Mouse (Mus musculus): ENCODE results near the gene Tulp3. TPM values are rescaled to one million over a fixed set of nuclear protein-coding genes. Genes with fewer than 3 reads are reported as not detected.
A peak's percentile ranks its signal among the peaks of the same experiment; 100 is the strongest.

Tulp3 gene
- polyA plus RNA-seq, 1 experiment from 2014 or later: 19.6 TPM

- no peak for ATAC-seq
- no peak overlapping the region for H3K4me3 ChIP-seq (replicated peaks)
- H3K4me2 ChIP-seq (replicated peaks): no peak overlapping the region
- WGBS: 90% methylated on average over 17 of the region's 17 CpGs
- no peaks in the 10 kb centered on the region for H3K27me3 ChIP-seq
- H3K9me3 ChIP-seq: no peaks in the 10 kb centered on the region
- H3K27ac ChIP-seq: no peak overlapping the region
- peaks cover 18% of the 10 kb centered on the region for H3K4me1 ChIP-seq (replicated peaks)
- no peak overlapping the region for H3K9ac ChIP-seq (replicated peaks)
- H3K36me3 ChIP-seq: peaks cover 25% of the 10 kb centered on the region
These were observed 20.9 kb upstream of the Tulp3 start for GRCm38 (mm10) chr6:128376371-128377085.

- no peaks in the 10 kb centered on the region for H3K9me3 ChIP-seq
- H3K4me2 ChIP-seq (replicated peaks): no peak within 1 kb of the TSS
- H3K36me3 ChIP-seq: peaks cover 38% of the 10 kb centered on the region
- peak within 1 kb of the TSS; percentile 8; the same call in 1 of the 2 replicates for H3K27ac ChIP-seq
- peaks cover 18% of the 10 kb centered on the region for H3K4me1 ChIP-seq (replicated peaks)
- no peak within 1 kb of the TSS for H3K4me3 ChIP-seq (replicated peaks)
- peak; percentile 76 for ATAC-seq
- H3K9ac ChIP-seq (replicated peaks): peak within 1 kb of the TSS; percentile 15; the same call in 1 of the 2 replicates
- no peaks in the 10 kb centered on the region for H3K27me3 ChIP-seq
- WGBS: 10% methylated on average over 6 of the region's 6 CpGs
These were observed 19.5 kb upstream of the Tulp3 start, which contains the start of the genes Tex52 and Gm44596 for GRCm38 (mm10) chr6:128375192-128375591. Tex52 (plus strand) TSS chr6:128375456. Gm44596 (plus strand) TSS chr6:128375503.

- 87% methylated on average over 5 of the region's 5 CpGs for WGBS
- Histone ChIP-seq H3K9me3 (no peaks in the 10 kb centered on the region), H3K27ac (no peak overlapping the region), H3K36me3 (peaks cover 73% of the 10 kb centered on the region), H3K9ac (replicated peaks) (no peak overlapping the region), H3K4me1 (replicated peaks) (peaks cover 14% of the 10 kb centered on the region), H3K4me3 (replicated peaks) (no peak overlapping the region), H3K4me2 (replicated peaks) (no peak overlapping the region), H3K27me3 (no peaks in the 10 kb centered on the region)
- no peak for ATAC-seq
These were observed 14.4 kb upstream of the Tulp3 start for GRCm38 (mm10) chr6:128370040-128370439.

GRCm38 (mm10) chr6:128366466-128366865 is 10.8 kb upstream of the Tulp3 start:
- Histone ChIP-seq H3K27ac (no peak overlapping the region), H3K4me3 (replicated peaks) (no peak overlapping the region), H3K9ac (replicated peaks) (no peak overlapping the region), H3K36me3 (peaks cover 48% of the 10 kb centered on the region), H3K4me1 (replicated peaks) (peaks cover 20% of the 10 kb centered on the region), H3K27me3 (no peaks in the 10 kb centered on the region), H3K4me2 (replicated peaks) (no peak overlapping the region), H3K9me3 (no peaks in the 10 kb centered on the region)
- ATAC-seq: no peak
- WGBS: 95% methylated on average over 5 of the region's 5 CpGs

- WGBS: 81% methylated on average over 6 of the region's 6 CpGs
- no peak for ATAC-seq
- Histone ChIP-seq H3K4me1 (replicated peaks) (peaks cover 37% of the 10 kb centered on the region), H3K4me2 (replicated peaks) (no peak overlapping the region), H3K9me3 (no peaks in the 10 kb centered on the region), H3K27ac (no peak overlapping the region), H3K36me3 (peaks cover 31% of the 10 kb centered on the region), H3K4me3 (replicated peaks) (no peak overlapping the region), H3K27me3 (no peaks in the 10 kb centered on the region), H3K9ac (replicated peaks) (no peak overlapping the region; the same call in 1 of the 2 replicates)
These were observed 9.1 kb upstream of the Tulp3 start for GRCm38 (mm10) chr6:128364721-128365120.

- Histone ChIP-seq H3K9me3 (no peaks in the 10 kb centered on the region), H3K9ac (replicated peaks) (peak overlapping the region; percentile 87), H3K36me3 (peaks cover 26% of the 10 kb centered on the region), H3K27ac (peak overlapping the region; percentile 87), H3K4me3 (replicated peaks) (peak overlapping the region; percentile 77), H3K4me2 (replicated peaks) (peak overlapping the region; percentile 97), H3K27me3 (no peaks in the 10 kb centered on the region), H3K4me1 (replicated peaks) (peaks cover 45% of the 10 kb centered on the region)
- 1% methylated on average over 36 of the region's 46 CpGs for WGBS
- peak; percentile 83 for ATAC-seq
These were observed 7.6 kb upstream of the Tulp3 start for GRCm38 (mm10) chr6:128363007-128363825.

GRCm38 (mm10) chr6:128362381-128363006 is 6.8 kb upstream of the Tulp3 start, which contains the start of the genes Rhno1 and Foxm1:
Rhno1 (minus strand) TSS chr6:128362911.
Foxm1 (plus strand) TSS chr6:128362967.
- WGBS: under 1% methylated on average over 72 of the region's 76 CpGs
- Histone ChIP-seq H3K4me1 (replicated peaks) (peaks cover 45% of the 10 kb centered on the region), H3K9ac (replicated peaks) (peak within 1 kb of the TSS; percentile 87), H3K27ac (peak within 1 kb of the TSS; percentile 87), H3K4me2 (replicated peaks) (peak within 1 kb of the TSS; percentile 97), H3K4me3 (replicated peaks) (peak within 1 kb of the TSS; percentile 77), H3K27me3 (no peaks in the 10 kb centered on the region), H3K36me3 (peaks cover 28% of the 10 kb centered on the region), H3K9me3 (no peaks in the 10 kb centered on the region)
- ATAC-seq: peak; percentile 92

GRCm38 (mm10) chr6:128361901-128362300 is 6.2 kb upstream of the Tulp3 start:
- peak overlapping the region; percentile 87 for H3K9ac ChIP-seq (replicated peaks)
- peak overlapping the region; percentile 77 for H3K4me3 ChIP-seq (replicated peaks)
- no peaks in the 10 kb centered on the region for H3K27me3 ChIP-seq
- ATAC-seq: no peak
- no peaks in the 10 kb centered on the region for H3K9me3 ChIP-seq
- peaks cover 29% of the 10 kb centered on the region for H3K36me3 ChIP-seq
- peaks cover 45% of the 10 kb centered on the region for H3K4me1 ChIP-seq (replicated peaks)
- 11% methylated on average over 9 of the region's 9 CpGs for WGBS
- peak overlapping the region; percentile 97 for H3K4me2 ChIP-seq (replicated peaks)
- peak overlapping the region; percentile 87 for H3K27ac ChIP-seq

- Histone ChIP-seq H3K9ac (replicated peaks) (no peak overlapping the region), H3K4me1 (replicated peaks) (peaks cover 57% of the 10 kb centered on the region), H3K27ac (no peak overlapping the region), H3K4me3 (replicated peaks) (no peak overlapping the region), H3K9me3 (no peaks in the 10 kb centered on the region), H3K27me3 (no peaks in the 10 kb centered on the region), H3K4me2 (replicated peaks) (no peak overlapping the region), H3K36me3 (peaks cover 21% of the 10 kb centered on the region)
- ATAC-seq: no peak
- 13% methylated on average over 2 of the region's 2 CpGs for WGBS
These were observed 3.3 kb upstream of the Tulp3 start for GRCm38 (mm10) chr6:128358999-128359398.

- Histone ChIP-seq H3K36me3 (peaks cover 37% of the 10 kb centered on the region), H3K9ac (replicated peaks) (peak overlapping the region; percentile 89), H3K9me3 (no peaks in the 10 kb centered on the region), H3K4me2 (replicated peaks) (peak overlapping the region; percentile 78), H3K27me3 (no peaks in the 10 kb centered on the region), H3K4me3 (replicated peaks) (peak overlapping the region; percentile 84), H3K4me1 (replicated peaks) (peaks cover 41% of the 10 kb centered on the region), H3K27ac (peak overlapping the region; percentile 89)
- peak; percentile 80; the same call in 1 of the 2 replicates for ATAC-seq
- under 1% methylated on average over 27 of the region's 28 CpGs for WGBS
These were observed 410 bp downstream of the Tulp3 start for GRCm38 (mm10) chr6:128355201-128355681.

- Histone ChIP-seq H3K4me3 (replicated peaks) (no peak overlapping the region), H3K9ac (replicated peaks) (no peak overlapping the region), H3K9me3 (no peaks in the 10 kb centered on the region), H3K36me3 (peaks cover 38% of the 10 kb centered on the region), H3K4me2 (replicated peaks) (peak overlapping the region; percentile 78), H3K27ac (no peak overlapping the region), H3K4me1 (replicated peaks) (peaks cover 37% of the 10 kb centered on the region), H3K27me3 (no peaks in the 10 kb centered on the region)
- ATAC-seq: no peak
- WGBS: 34% methylated on average over 3 of the region's 3 CpGs
These were observed 1.5 kb downstream of the Tulp3 start for GRCm38 (mm10) chr6:128354140-128354539.
